Mouse (Mus musculus) bone marrow macrophage, adult 2 months (primary cell): ENCODE results near the gene Usp35.

Experiments
- CTCF ChIP-seq: IDR thresholded peaks from 2 replicates; pipeline ENCODE4 v1.5.1; 2012; ENCODE audit warnings: low read depth, mild to moderate bottlenecking, low read length, moderate library complexity
- POLR2A ChIP-seq: IDR thresholded peaks from 2 replicates; pipeline ENCODE4 v1.6.1; 2012; ENCODE audit warnings: mild to moderate bottlenecking, low read depth, low read length, borderline replicate concordance

DNA sequence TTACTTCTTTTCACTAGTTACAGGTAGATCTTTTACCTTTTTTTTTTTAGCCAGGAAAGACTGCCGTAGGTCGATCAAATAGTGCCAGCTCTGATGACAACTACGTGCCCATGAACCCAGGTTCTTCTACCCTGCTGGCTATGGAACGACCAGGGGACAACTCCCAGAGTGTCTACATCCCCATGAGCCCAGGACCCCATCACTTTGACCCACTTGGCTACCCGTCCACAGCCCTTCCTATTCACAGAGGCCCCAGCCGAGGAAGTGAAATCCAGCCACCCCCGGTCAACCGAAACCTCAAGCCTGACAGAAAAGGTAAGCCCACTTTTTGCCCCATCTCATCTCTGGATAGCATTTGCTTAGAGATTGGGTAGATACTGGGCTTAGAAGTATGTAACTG, 30.5 kb downstream of the Usp35 start:
- TF ChIP-seq CTCF: no peak
- TF ChIP-seq POLR2A: no peak
